Mouse (Mus musculus) bone marrow, adult 2 months (tissue): ENCODE measurements around the gene Rpl37.

Source experiments
- CTCF ChIP-seq: fragments of 200-500 bp; IDR thresholded peaks from 2 replicates; pipeline ENCODE4 v1.5.1; 2011; ENCODE audit warnings: low read length, control low read depth; ENCODE audit not compliant: control insufficient read depth, insufficient read depth
- POLR2A ChIP-seq: fragments of 200-500 bp; IDR thresholded peaks from 2 replicates; pipeline ENCODE4 v1.6.1; 2011; ENCODE audit warnings: low read depth, mild to moderate bottlenecking, control low read depth, low read length, borderline replicate concordance; ENCODE audit not compliant: control insufficient read depth

GRCm38 (mm10) chr15:5102312-5102711, 14.1 kb upstream of the Rpl37 start:
- no peak for TF ChIP-seq CTCF
- no peak for TF ChIP-seq POLR2A
